Mouse (Mus musculus): ENCODE measurements around the gene Strip1.
A peak's percentile ranks its signal among the peaks of the same experiment; 100 is the strongest.

The Strip1 gene

DNA sequence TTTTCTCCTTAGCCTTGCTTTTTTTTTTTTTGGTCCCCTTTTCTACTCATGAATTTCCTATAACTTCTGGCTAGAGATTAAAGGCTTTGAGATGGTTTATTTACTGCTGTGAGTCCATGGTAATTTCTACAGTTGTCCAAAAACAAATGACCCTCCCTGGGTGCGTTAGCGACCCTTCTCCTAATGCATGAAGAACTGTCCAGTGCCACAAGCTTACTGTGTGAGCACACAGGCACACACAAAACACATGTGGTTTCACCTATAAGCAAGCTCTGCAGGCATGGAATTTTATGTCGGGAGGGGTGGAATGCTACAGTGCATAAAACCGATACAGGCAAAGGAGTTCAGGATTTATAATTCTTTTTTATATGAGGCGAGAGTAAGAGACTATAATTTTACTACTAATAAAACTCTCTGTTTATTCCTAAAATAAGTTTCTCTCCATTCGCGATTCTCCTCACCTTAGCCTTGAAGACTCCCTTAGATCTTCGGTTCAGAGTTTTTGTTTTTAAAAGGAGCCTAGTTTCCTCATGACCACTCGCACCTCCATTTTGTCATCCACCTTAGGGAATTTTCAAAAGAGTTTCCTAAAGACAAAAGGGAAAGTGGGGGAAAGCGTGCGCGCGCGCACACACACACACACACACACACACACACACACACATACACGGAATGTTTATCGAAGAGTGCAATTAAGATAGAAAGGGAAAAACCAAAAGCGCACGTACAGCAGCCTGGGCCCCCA lies 49.2 kb downstream of the Strip1 start:
- no peak for TF ChIP-seq GATA4 (IDR thresholded peaks at IDR 0.05; ENCODE audit: insufficient replicate concordance, low read length)

DNA sequence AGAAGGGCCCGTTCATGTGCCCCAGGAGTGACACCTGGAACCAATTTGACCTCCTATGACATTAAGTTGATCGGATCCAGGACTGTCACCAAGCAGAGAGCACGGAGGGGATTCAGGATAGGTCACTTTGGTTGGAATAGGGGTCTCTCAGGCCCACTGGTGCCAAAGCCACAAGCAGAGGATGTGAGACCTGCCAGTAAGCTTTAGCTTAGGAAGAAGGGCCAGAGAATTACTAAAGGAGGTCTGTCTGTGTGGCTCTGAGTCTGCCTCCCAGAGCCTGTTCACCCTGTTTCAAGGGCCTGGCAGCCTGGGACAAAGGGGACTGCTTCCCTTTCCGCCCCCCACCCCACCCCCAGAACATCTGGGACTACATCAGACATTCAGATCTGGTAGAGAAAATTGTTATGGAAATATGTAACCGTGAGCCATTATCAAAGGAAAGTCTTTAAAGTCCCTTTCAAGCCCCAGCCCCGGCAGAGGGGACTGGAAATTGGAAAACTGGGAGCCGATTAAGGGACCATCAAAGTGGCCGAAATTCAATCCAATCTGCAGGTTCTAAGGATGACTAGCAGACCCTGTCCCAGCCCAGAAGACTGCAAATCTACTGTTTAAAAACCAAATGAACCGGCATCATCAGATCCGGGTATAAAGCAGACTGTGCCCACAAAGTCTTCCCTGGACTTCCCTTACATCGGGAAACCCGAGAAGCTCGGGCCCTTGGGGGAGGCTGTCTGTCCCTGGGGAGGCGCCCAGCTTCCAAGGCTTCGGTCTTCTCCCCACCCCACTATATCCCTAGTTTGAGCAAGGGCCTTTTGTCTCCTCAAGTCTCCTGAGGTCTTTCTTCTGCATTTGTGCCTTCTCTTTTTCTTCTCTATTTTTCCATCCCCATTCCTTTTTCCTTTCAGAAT lies 50.1 kb downstream of the Strip1 start:
- TF ChIP-seq GATA4 (IDR thresholded peaks at IDR 0.05; ENCODE audit: insufficient replicate concordance, low read length) = no peak

DNA sequence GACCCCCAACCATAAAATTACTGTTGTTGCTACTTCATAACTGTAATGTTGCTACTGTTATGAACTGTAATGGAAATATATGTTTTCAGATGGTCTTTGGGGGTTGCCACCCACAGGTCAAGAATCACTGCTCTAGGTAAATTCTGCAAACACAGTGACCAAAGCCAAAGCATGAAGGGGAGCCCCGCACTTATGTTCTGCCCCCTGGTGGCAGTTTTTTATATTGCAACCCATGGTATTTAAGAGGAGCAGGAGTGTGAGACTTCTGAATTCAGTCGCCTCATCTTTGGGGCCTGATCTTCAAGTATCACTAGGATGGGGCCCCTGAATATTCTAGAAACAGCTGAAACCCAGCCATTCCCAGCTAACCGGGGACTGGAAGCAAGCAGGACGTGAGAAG lies 52.0 kb downstream of the Strip1 start:
- TF ChIP-seq GATA4 (IDR thresholded peaks at IDR 0.05; ENCODE audit: insufficient replicate concordance, low read length) = no peak

DNA sequence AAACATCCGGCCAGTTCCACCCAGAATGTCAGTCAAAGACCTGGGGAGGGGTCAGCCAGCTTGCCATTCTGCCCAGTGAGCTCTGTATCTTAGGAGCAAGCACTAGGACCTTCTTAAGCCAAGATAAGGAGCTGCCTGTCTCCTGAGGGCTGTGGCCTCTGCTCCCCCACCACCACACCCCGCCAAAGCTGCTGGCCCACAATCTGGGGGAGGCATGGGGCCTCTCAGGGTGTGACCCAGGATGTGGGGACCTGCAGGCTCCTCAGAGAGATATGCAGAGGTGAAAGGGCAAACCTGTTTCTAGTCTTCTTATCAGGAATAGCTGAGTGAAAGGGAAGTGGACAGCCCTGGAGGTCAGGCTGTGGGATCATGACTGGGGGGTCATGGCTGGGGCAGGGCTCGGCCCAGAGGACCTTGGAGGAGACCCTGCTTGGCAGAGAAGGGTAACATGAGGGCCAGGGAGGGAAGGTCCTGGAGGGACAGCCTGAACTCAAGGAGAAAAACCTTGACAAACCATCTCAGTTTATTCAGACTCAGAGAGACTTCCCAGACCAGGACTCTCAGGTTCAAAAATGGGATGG lies 53.6 kb downstream of the Strip1 start:
- peak; percentile 79; the same call in 1 of the 2 replicates for TF ChIP-seq GATA4 (IDR thresholded peaks at IDR 0.05; ENCODE audit: insufficient replicate concordance, low read length)

DNA sequence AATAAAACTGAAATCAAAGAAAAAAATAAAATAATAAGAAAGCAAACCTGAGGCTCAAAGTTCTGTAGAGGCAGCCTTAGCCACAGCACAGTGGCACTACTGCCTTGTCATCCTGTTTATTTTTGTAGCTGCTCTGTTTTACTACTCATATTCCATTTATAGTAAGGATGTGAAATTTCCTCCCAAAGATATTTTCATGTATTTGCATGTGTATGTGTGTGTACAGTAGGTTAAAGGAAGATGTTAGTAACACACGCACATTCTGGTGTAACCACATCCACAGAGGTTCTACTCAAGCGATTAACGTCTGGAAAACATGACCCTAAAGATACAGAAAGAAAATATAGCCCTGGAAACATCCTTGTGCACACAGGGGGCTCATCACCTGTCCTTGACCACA lies 54.7 kb downstream of the Strip1 start:
- TF ChIP-seq GATA4 (IDR thresholded peaks at IDR 0.05; ENCODE audit: insufficient replicate concordance, low read length) = no peak

DNA sequence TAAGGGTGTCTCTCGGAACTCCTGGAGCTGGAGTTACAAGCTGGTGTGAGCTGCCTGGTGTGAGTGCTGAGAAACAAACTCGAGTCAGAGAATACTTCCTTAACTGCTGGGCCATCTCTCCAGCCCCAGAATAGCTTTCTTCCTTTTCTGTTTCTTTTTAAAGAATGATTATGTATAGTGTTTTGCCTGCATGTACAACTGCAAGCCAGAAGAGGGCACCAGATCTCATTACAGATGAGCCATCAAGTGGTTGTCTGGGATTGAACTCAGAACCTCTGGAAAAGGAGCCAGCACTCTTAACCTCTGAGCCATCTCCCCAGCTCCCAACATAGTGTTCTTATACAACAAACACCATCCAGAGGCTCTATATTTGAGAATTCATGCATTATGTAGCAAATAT lies 60.3 kb downstream of the Strip1 start:
- TF ChIP-seq GATA4 (IDR thresholded peaks at IDR 0.05; ENCODE audit: insufficient replicate concordance, low read length) = no peak

GRCm38 (mm10) chr3:107568721-107569120 lies 62.8 kb downstream of the Strip1 start:
- no peak for TF ChIP-seq GATA4 (IDR thresholded peaks at IDR 0.05; ENCODE audit: insufficient replicate concordance, low read length)

- TF ChIP-seq GATA4 (IDR thresholded peaks at IDR 0.05; ENCODE audit: insufficient replicate concordance, low read length) = no peak
Observed at GRCm38 (mm10) chr3:107567766-107568165, 63.7 kb downstream of the Strip1 start.

DNA sequence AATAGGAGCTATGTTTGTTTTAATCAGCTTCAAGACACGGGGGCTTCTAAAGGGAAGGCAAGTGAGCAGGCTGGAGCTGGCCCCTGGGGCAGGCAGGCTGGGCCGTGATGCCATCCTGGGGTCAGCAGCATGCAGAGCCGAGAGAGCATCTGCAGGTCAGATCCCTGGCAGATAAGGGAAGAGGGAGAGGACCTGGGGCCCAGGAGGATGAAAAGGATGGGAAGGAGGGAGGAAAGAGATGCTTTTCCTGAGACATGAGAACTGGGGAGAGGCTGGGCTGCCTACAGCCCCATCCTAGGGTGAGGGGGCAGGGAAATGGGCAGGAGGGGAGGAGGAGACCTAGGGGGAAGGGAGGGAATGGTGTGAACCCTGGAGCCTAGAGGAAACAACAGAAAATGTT lies 66.2 kb downstream of the Strip1 start:
- no peak for TF ChIP-seq GATA4 (IDR thresholded peaks at IDR 0.05; ENCODE audit: insufficient replicate concordance, low read length)

DNA sequence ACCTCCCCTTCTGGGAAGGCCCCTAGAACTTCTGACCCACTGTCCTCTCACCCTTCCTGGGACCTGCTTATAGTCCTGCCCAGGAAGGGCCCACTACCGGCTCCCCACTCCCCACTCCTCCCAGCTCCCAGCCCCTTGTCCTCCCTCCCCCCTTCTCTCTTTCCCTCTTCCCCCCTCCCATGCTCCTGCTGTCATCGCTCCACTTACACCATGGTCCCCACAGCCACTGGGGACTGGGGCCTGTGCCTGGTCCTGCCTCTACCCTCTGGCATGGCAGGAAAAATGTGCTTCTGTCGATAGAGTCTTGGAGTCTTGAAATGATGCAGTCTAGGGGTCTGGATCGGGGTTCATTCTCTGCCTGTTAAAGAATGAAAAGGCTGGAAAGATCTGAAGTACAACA lies 67.6 kb downstream of the Strip1 start:
- no peak for TF ChIP-seq GATA4 (IDR thresholded peaks at IDR 0.05; ENCODE audit: insufficient replicate concordance, low read length)

GRCm38 (mm10) chr3:107562591-107562990 lies 68.9 kb downstream of the Strip1 start:
- TF ChIP-seq GATA4 (IDR thresholded peaks at IDR 0.05; ENCODE audit: insufficient replicate concordance, low read length) = no peak

Data from liver, adult (tissue).